Mouse (Mus musculus) v-Abl transformed pro-B cells (cell line): ENCODE data around the gene Acaa1a.

Source experiments
- in situ Hi-C, 2 experiments: fragments of 400-800 bp; cut with MboI; formaldehyde crosslinking; loops; one replicate each; pipeline ENCODE4 v1.15.1; 2025; ENCODE audit not compliant: unreplicated experiment in 2 of 2

The Acaa1a gene

DNA sequence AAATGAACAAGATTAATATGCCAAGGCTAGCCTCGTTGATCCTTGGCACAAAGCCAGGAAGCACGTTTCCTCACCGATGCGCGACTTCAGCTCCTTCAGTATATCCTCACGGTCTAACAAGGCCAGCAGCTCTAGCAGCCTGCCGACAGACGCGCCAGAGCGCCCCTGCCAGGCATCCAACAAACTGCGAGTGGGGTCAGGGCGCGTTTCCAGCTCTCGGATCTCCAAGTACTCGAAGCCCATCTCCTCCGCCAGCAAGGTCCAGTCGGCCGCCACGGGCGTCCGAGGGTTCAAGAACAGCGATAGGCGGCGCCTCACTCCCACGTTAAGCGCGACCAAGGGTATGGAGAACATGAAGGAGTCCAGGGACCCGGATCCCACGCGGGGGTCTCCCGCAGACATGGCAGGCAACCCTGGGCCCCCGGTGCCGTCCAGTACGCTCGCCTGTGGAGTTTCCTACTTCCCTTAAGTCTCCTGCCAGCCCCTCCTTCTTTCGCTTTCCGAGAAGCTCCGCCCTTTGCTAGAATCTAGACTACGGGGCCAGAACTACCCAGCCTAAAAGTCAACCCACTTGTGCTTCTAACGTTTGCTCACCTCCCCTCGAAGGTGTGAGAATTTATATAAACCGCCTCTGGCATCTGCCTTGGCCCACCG lies at the start of gene Acaa1a:
Acaa1a (plus strand) TSS at position 119 of the 654 bp plus-strand sequence.
- in situ Hi-C loops: loop anchor here in 1 of 2 experiments (25.0 kb wide), 1 partner anchor 627 kb away; no protein-coding TSS in a partner anchor

DNA sequence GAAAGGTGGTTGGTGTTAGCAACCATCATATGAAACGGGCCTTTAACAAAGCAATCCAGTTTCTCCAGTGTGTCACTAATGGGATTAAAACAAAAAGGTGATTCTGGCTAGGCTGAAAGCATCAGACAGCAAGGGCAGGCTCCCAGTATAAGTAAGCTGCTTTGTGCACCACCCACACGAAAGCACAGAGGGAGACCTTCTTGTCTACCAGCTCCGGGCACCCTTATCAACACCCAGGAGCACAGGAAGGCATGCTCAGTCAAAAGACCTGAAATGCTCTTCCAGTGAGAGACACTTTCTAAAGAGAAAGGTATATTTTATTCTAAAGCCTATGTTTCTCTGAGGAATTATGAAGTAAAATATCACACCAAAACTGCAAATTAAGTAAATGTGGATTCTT lies 48.7 kb upstream of the Acaa1a start:
- in situ Hi-C loops: no loop called here

DNA sequence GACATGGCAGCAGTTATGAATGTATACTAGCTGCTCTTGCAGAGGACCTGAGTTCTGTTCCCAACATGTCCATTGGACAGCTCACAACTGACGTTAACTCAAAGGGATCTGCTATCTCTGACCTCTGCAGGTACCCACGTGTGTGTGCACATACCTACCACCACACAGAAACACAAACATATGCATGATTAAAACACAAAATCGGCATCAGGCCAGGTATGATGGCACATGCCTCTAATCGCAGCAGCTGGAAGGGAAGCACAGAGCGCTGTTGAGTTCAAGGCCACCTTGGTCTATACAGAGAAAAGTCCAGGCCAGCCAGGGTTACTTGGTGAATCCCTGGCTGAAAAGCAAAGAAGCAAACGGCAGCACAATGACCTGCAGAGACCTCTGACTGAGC lies 41.8 kb upstream of the Acaa1a start:
- in situ Hi-C loops: no loop called here

DNA sequence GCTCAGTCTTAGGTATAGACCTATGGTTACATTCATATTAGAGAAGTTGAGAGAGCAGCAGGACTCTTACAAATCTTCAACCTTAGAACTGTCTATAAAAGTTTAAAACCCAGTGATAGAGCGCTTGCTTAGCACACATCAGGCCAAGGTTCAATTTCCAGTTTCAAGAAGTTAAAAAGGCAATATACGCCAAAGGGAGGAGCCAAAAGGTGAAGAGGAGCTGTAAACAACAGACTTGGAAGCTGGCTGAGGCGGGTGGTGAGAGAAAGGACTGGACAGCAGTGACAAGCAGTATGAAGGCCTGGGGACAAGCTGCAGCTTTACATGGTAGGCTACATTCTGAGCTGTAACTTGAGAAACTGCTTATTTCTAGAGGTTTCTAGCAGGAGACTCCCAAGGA lies 40.9 kb upstream of the Acaa1a start:
- in situ Hi-C loops: no loop called here

DNA sequence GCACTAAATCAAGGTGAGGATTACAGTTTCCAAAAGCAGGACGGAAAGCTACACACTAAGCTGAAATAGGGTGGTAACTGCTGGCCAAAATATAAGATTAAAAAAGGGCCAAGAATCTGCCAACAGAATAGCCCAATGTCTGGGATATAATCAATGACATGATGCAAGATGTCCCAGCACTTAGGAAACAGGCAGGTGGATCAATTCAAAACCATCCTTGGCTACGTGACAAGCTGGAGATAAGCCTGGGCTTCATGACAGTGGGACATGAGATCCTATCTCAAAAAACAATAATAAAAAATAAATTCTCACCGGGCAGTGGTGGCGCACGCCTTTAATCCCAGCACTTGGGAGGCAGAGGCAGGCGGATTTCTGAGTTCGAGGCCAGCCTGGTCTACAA lies 33.6 kb upstream of the Acaa1a start:
- in situ Hi-C loops: no loop called here

DNA sequence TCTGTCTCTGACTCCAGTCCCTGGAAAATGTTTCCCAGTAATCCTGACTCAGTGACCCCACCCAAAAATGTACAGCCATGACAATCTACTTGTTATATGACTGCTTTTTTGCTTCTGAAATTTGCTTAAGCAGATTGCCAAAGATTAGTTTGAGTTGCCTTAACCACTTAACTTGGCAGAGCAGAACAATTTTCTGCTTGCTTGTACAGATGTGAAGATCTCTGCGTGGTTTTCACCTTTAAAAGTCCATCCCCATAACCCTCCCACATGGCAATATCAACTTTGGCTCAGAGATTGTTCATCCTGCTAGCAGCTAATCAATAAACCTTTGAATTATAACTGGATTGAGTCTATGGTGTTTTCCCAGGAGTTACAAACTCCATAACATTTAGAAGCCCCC lies 30.4 kb upstream of the Acaa1a start:
- in situ Hi-C loops: no loop called here

DNA sequence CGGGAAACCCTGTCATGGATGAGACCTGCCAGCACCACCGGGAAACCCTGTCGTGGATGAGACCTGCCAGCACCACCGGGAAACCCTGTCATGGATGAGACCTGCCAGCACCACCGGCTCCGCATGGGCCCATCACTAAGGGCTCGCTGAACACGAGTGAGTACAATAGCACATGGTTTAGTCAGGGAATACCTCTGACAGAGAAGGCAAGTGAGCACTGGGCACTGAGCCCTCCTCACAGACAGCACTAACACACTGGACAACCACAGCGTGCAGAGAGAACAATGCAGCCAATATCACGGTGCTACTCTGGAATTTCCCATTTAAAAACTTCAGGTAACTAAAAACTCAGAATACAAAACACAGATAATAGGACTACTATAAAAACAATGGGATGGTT lies 26.4 kb upstream of the Acaa1a start:
- in situ Hi-C loops: no loop called here

DNA sequence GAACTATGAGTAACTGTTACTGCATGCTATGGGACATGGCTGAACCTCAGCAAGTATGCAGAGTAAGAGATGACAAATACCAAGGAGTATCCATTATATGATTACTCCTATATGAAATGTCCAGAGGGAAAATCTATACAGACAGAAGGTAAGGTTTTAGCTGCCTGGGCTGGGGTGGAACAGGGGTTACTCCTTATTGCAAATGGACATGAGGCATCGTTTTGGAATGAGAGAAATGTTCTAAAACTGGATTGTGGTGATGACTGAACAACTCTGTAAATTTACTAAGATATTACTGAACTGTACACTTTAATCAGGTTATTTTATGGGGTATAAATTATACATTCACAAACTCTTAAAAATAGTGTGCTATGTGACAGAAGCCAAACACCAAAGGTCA lies 20.6 kb upstream of the Acaa1a start:
- in situ Hi-C loops: no loop called here

DNA sequence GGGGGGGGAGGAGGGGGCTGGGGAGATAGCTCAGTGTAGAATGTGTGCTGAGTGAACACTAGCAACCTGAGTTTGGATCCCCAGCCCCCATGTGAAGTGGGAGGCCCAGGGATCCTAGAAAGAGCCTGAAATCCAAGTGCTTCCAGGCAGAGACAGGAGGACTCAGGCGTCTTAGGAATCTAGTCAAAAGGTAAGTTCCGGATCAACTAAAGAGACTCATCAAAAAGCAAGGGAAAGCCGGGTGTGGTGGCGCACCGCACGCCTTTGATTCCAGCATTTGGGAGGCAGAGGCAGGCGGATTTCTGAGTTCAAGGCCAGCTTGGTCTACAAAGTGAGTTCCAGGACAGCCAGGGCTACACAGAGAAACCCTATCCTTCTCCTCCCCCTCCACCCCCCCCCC lies 19.0 kb upstream of the Acaa1a start:
- in situ Hi-C loops: no loop called here

DNA sequence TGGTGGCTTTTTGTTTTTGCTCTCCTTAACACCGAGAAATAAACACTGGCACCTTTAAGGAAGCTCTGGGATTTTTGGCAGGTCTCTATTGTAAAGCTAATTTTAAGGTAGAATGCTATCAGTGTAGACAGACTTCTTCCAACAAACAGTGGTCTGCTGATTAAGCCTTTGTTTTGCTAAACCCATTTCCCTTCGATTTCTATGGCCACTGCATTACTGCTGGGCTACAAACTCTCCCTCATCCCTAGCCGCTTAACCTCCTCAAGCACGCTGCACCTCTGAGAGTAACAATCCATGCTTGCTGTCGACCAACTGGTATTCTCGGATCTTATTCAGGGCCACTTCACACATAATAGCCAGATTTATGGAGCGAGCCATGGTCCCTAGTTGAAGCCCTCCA lies 18.5 kb upstream of the Acaa1a start:
- in situ Hi-C loops: no loop called here

DNA sequence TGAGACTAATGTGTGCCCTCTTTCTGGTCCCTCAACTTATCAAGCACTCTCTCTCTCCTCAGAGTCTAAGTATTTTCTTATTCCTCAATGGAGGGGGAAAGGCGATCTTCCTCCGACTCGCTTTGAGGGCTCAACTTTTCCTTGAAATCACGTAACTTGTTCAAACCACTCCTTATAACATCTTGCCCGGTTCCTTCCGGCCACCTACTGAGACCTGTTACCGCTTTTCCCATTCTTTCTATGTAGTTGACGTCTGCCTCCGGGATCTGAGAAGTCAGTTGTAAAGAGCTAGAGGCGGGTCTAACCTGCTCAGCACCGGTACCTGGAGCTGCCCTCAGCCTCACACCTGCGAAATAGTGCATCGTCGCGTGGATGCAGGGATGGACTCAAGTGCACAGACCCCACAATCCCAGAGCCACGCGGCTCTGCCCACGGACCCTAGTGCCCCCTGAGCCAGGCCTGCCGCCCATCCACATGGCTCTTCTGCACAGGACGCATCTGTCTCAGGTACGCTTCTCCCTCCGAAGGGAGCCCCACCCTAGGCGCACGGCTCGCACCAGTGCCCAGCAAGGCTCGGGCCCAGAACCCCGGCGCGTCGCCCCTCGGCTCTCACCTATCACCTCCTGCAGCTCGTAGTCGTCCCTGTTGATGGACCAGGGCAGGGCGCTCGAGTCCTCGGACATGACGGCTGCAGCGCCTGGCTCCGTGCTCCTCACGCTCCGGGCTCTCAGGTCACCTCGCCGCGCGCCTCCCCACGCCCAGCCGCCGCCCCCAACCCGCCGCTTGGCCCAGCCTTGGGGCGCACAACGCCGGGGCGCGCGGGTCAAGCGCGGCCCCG lies 17.9 kb upstream of the Acaa1a start:
- in situ Hi-C loops: no loop called here

DNA sequence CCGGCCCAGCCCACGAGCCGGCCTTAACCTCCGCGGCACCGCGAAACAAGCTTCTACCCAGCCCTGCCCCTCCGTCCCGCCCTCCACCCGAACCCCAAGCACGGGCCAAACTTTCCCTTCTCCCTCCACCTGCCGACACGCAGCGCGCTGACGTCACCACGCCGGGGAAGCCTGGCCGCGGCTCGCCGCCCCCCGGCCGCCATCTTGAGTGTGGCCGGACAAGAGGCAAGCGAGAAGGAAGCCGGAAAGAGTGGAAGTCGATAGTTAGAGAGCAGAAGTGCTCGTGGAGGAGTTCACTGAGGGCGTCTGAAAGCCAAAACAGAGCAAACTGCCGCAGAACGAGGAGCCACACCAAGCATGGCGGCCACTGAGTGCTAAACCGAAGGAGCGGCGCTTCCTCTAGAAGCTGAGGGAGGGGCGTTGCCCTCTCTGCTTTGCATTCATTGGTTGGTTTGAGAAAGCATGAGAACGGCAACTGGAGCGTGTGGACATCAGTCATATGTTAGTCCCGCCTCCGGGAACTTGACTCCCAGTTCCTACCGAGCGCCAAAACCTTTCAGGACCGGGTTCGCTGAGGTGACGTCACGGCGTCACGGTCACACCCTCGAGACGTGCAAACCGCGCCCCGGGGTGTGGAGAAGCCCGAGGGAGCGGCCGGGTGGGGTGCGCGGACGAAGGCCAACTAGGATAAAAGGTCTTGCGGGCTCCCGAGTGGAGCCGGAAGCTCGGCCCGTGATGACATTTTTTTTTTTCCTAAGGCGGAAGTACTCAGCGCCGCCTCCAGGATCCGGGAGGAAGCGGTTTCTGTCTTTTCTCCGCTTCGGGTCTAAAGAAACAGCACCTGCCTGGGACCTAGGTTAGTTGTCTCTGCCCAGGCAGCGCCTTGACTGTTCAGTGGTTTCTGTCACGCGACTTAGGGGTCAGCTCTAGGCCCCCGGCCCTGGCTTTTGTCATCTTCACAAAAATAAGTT lies 16.9 kb upstream of the Acaa1a start, which contains the start of gene Oxsr1:
Oxsr1 (minus strand) TSS at position 139 of the 971 bp plus-strand sequence.
- in situ Hi-C loops: no loop called here

DNA sequence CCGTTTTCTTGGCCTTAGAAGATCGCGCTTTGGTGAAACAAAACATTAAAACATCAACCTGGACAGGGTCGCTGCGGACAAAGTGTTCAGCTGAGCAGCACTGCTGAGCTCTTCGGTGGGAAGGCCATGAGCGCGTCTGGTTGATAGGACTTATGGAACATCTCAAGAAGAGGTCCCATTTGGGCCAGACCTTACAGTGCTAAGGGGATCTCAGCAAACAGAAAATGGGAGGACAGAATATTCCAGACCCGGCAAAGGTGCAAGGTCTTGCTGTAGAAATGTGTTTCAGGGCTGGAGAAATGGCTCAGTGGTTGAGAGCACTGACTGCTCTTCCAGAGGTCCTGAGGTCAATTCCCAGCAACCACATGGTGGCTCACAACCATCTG lies 16.2 kb upstream of the Acaa1a start:
- in situ Hi-C loops: no loop called here

DNA sequence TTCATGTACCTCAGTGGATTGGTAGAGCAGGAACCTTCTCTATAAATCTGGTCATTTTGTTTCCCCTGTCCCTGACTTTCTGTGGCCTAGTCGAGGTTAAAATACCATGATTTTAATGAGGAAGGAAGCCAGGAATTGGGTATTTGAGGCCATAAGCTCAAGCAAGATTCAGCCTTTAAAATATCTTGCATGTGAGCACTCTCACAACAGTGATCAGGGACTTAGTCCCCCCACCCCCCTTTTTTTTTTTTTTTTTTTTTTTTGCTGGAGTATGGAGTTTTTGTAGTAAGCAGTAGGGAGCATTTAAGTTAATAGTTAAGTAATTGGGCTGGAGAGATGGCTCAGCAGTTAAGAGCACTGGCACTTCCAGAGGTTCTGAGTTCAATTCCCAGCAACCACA lies 15.3 kb upstream of the Acaa1a start:
- in situ Hi-C loops: no loop called here

DNA sequence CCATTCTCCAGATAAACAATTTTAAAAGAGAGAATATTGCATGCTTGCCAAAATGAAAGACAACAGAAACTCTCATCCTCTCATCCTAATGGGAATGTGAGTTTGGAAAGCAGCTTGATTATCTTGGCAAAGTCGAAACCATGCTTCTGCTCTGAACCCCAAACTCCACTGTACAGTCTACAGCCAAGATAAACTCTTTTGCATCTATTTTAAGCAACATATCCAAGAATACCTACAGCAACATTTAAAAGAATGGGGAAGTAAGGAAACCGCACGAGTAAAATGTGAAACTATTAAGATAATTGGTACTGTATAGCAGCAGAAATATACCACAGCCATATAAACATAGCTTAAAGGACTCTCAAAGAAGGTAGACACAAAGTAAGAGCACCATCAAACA lies 11.0 kb upstream of the Acaa1a start:
- in situ Hi-C loops: loop anchor here in 1 of 2 experiments (25.0 kb wide), 1 partner anchor 616 kb away; no protein-coding TSS in a partner anchor

DNA sequence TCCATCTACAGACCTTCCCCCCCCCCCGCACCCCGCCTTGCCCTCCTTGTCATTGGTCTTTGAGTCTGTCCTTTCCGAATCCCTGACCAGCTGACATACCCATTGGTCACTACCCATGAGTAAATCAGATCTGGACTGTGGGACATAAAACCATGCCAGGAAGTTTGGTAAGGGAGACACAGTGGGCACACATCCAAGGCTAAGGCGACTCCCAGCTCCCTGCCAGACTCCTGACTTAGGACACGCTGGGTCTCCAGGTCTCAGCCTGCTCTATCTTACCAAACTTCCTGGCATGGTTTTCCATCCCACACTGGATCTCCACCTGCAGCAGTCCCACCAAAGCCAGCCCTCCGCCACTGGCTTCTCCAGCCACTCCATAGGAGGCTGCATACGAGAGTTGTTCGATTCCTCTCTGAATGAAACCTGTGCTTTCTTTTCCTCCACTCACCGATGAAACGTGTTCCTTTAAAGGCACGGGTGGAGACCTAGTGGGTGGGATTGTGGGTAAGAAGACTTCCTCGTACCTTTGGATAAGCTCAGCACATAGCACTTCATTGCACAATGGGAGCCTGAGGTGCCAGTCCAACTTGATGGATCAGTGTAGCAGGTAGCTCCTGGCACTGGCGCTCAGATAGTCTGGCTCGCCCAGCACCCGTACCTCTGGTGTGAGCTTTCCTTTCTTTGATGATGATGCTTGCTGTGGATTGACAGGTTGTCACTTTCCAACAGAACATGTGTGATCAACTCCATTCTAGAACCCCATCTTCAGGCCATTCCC lies 9.1 kb upstream of the Acaa1a start:
- in situ Hi-C loops: loop anchor here in 1 of 2 experiments (25.0 kb wide), 1 partner anchor 618 kb away; no protein-coding TSS in a partner anchor

DNA sequence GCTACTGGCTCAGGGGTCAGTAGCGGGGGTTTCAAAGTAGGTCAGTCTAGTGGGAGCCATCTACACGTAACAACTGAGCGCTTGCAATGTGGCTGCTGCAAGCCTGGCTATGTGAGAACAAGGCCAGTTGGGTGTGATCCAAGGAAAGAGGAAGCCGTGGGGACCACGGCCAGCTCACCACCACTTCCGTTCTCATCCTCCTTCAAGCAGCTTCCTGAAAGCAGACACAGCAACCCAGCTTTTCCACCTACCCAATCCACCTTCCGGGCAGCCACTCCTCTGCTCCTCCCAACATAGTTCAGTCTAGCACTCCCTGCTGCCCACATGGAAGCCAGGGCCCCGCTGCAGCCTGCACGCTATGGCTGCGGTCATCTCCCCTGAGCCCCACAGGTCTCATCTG lies 5.2 kb upstream of the Acaa1a start:
- in situ Hi-C loops: loop anchor here in 1 of 2 experiments (25.0 kb wide), 1 partner anchor 622 kb away; no protein-coding TSS in a partner anchor

DNA sequence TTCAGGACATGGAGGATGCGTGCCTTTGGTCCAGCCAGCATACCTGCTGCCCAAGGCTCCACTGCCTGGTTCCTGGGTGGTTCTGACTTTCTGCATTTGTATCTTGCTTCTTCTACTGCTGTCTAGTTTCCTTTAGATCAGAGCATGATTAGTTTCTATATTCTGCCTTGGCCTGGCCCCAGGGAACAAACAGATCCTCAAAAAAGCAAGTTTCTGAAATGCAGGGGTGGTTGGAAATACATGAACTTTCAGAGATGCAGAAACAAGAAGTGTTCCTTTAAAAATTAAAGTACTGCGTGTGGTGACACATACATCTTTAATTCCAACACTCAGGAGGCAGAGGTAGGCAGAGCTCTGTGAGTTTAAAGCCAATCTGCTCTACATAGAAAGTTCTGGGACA lies 4.6 kb upstream of the Acaa1a start:
- in situ Hi-C loops: loop anchor here in 1 of 2 experiments (25.0 kb wide), 1 partner anchor 623 kb away; no protein-coding TSS in a partner anchor

DNA sequence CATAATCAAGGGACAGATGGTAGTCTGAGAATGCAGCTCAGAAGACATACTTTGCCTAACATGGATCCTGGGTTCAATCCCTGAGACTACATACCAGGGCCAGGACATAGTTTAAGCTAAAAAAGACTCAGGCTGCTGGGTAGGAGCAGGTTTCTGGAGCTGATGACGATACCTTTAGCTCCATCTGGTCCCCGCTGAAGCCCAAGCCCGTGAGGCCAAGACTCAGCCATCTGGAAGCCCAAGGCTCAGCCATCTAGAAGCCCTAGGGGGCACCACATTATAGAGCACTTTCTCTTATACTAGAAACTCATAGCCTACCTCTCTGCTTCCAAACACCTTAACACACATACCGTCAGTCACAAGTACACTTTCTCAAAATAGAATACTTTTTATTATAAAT lies 3.9 kb upstream of the Acaa1a start:
- in situ Hi-C loops: loop anchor here in 1 of 2 experiments (25.0 kb wide), 1 partner anchor 623 kb away; no protein-coding TSS in a partner anchor

DNA sequence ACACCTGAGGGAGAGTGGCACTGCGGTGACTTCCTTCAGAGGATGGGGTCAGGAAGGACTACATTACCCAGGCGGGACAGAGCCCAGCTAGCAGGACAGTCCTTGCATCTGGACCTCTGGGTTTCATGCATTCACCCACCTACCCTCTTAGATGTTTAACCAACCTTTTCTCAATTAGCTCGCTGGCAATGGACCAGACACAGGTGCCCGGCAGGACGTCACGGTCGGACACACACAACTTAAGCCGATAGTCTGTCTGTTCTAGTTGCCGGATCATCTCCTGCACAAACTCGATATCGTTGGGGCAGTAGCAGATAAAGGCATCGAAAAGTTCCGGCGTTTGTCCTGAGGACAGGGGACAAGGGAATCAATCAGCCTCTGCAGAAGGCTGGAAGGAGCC lies 1.6 kb upstream of the Acaa1a start:
- in situ Hi-C loops: loop anchor here in 1 of 2 experiments (25.0 kb wide), 1 partner anchor 626 kb away; no protein-coding TSS in a partner anchor
